Mouse (Mus musculus): Measurements from ENCODE around the gene Stra8.

- TF ChIP-seq CTCF (IDR thresholded peaks at IDR 0.05; ENCODE audit: insufficient read depth, low read length) (peak; percentile 69), POLR2A (IDR thresholded peaks at IDR 0.05; ENCODE audit: borderline replicate concordance, extremely low read depth, low read depth, low read length) (no peak)
Measured at GRCm38 (mm10) chr6:34954926-34955861, 35.2 kb downstream of the Stra8 start.
